Mouse (Mus musculus) lung, adult 2 months (tissue): ENCODE data around the gene Uqcrc1.

Experiments used
- CTCF ChIP-seq: fragments of 200-500 bp; IDR thresholded peaks from 2 replicates; pipeline ENCODE4 v1.5.1; 2011; ENCODE audit warnings: mild to moderate bottlenecking, low read length, control low read depth; ENCODE audit not compliant: insufficient read depth
- POLR2A ChIP-seq: fragments of 200-500 bp; IDR thresholded peaks from 2 replicates; pipeline ENCODE4 v1.6.1; 2011; ENCODE audit warnings: low read depth, mild to moderate bottlenecking, control low read depth, low read length, borderline replicate concordance; ENCODE audit errors: extremely low read depth

DNA sequence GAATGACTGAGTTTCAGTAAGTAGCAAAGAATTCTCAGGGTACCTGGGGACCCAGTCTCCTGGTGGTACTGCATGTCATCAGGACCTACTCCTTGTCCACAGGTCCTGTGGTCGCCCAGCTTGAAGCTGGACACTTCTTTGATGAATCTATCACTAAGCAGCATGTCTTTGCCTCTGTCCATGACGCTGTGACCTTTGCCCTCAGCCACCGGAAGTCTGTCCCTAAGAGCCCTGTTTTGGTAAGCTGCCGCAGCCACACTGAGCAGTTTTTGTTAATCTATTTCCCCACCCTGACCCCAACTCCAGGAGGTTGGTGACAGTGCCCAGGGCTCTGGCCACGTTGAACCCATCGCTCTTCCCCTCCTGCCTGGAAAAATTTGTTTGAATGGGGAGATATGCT, 24.1 kb upstream of the Uqcrc1 start:
- no peak for TF ChIP-seq POLR2A
- TF ChIP-seq CTCF, result no peak
